Mouse (Mus musculus): Measurements from ENCODE around the gene Jade2. TPM values are rescaled to one million over a fixed set of nuclear protein-coding genes. Genes with fewer than 3 reads are reported as not detected.
"Not testable (repeated sequence)": the region's sequence is repeated elsewhere in the genome, so short reads cannot be mapped to it uniquely, and the experiment has no call there.

The Jade2 gene
- polyA plus RNA-seq, 1 experiment from 2014 or later = 1.0 TPM

GRCm38 (mm10) chr11:51800634-51801325, 56.7 kb downstream of the Jade2 start:
- WGBS (ENCODE audit: insufficient replicate concordance) = 42% methylated on average over 7 of the region's 8 CpGs
- DNase-seq (no peak), ATAC-seq (no peak)
- Histone ChIP-seq H3K9me3 (ENCODE audit: low read length) (no peaks in the 10 kb centered on the region), H3K27me3 (ENCODE audit: insufficient read depth, low read length) (no peaks in the 10 kb centered on the region), H3K4me3 (ENCODE audit: low read depth, low read length) (no peak overlapping the region), H3K9ac (replicated peaks) (peak overlapping the region; percentile 13; the same call in 1 of the 2 replicates), H3K27ac (ENCODE audit: low read depth) (no peak overlapping the region), H3K4me1 (ENCODE audit: insufficient read depth) (peaks cover 8% of the 10 kb centered on the region; the same call in 1 of the 2 replicates), H3K4me2 (ENCODE audit: low read depth, low read length) (0 out of 2 replicates have a peak overlapping the region, but pooled peaks have one; percentile 30), H3K36me3 (replicated peaks; ENCODE audit: insufficient read depth, low read length) (no peaks in the 10 kb centered on the region)
- TF ChIP-seq CTCF (IDR thresholded peaks at IDR 0.05; ENCODE audit: low read depth) (no peak), EP300 (IDR thresholded peaks at IDR 0.05; ENCODE audit: low read depth) (no peak)

DNA sequence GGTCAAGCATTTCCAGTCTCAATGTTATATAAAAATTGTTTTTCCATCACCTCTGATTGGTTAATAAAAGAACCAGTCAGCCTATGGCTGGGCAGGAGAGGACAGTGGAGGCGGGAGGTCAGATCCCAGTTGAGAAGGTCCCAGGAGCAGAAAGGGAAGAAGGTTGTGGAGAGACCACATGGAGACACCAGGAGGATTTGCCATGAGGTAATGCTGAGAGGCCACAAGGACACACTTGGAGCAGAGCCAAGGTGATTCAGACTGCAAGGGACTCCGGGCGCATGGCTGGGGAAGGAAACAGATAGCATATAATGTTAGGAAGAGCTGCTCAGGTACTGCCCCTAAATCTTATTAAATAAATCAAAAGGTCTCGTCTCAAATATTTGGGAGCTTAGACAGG, 61.2 kb downstream of the Jade2 start:
- no peaks in the 10 kb centered on the region for H3K27me3 ChIP-seq (ENCODE audit: insufficient read depth, low read length)
- DNase-seq (peak; percentile 58), ATAC-seq (peak; percentile 29; the same call in 1 of the 2 replicates)
- TF ChIP-seq CTCF (IDR thresholded peaks at IDR 0.05; ENCODE audit: low read depth) = no peak
- no peak for TF ChIP-seq EP300 (IDR thresholded peaks at IDR 0.05; ENCODE audit: low read depth)
- WGBS (ENCODE audit: insufficient replicate concordance) = 64% methylated on average over 4 of the region's 4 CpGs
- no peak overlapping the region for H3K27ac ChIP-seq (ENCODE audit: low read depth)
- H3K4me3 ChIP-seq (ENCODE audit: low read depth, low read length) = no peak overlapping the region
- no peak overlapping the region for H3K4me2 ChIP-seq (ENCODE audit: low read depth, low read length)
- no peak overlapping the region for H3K9ac ChIP-seq (replicated peaks)
- H3K36me3 ChIP-seq (replicated peaks; ENCODE audit: insufficient read depth, low read length) = peaks cover 12% of the 10 kb centered on the region; the same call in 1 of the 2 replicates
- peaks cover 4% of the 10 kb centered on the region; the same call in 1 of the 2 replicates for H3K4me1 ChIP-seq (ENCODE audit: insufficient read depth)
- H3K9me3 ChIP-seq (ENCODE audit: low read length) = no peaks in the 10 kb centered on the region

- 88% methylated on average over 7 of the region's 7 CpGs for WGBS (ENCODE audit: insufficient replicate concordance)
- H3K4me2 ChIP-seq (ENCODE audit: low read depth, low read length) = no peak overlapping the region
- H3K27me3 ChIP-seq (ENCODE audit: insufficient read depth, low read length) = no peaks in the 10 kb centered on the region
- no peak for DNase-seq
- TF ChIP-seq CTCF (IDR thresholded peaks at IDR 0.05; ENCODE audit: low read depth) = no peak
- TF ChIP-seq EP300 (IDR thresholded peaks at IDR 0.05; ENCODE audit: low read depth) = no peak
- no peaks in the 10 kb centered on the region for H3K4me1 ChIP-seq (ENCODE audit: insufficient read depth)
- H3K9ac ChIP-seq (replicated peaks) = no peak overlapping the region
- H3K4me3 ChIP-seq (ENCODE audit: low read depth, low read length) = no peak overlapping the region
- H3K9me3 ChIP-seq (ENCODE audit: low read length) = no peaks in the 10 kb centered on the region
- no peak for ATAC-seq
- H3K27ac ChIP-seq (ENCODE audit: low read depth) = no peak overlapping the region
- peaks cover 49% of the 10 kb centered on the region for H3K36me3 ChIP-seq (replicated peaks; ENCODE audit: insufficient read depth, low read length)
Measured at GRCm38 (mm10) chr11:51790662-51791061, 66.8 kb downstream of the Jade2 start.

DNA sequence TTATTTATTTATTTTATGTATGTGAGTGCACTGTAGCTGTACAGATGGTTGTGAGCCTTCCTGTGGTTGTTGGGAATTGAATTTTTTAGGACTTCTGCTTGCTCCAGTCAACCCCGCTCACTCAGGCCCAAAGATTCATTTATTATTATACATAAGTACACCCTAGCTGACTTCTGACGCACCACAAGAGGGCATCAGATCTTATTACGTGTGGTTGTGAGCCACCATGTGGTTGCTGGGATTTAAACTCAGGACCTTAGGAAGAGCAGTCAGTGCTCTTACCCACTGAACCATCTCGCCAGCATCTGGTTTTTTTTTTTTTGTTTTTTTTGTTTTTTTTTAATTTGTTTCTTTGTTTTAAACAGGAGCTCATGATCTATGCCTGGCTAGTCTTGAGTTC, 67.7 kb downstream of the Jade2 start:
- H3K9me3 ChIP-seq (ENCODE audit: low read length); ATAC-seq; H3K27ac ChIP-seq (ENCODE audit: low read depth); H3K4me3 ChIP-seq (ENCODE audit: low read depth, low read length); H3K9ac ChIP-seq (replicated peaks); DNase-seq; H3K27me3 ChIP-seq (ENCODE audit: insufficient read depth, low read length); H3K4me1 ChIP-seq (ENCODE audit: insufficient read depth); H3K4me2 ChIP-seq (ENCODE audit: low read depth, low read length): not testable (repeated sequence)
- H3K36me3 ChIP-seq (replicated peaks; ENCODE audit: insufficient read depth, low read length) = peaks cover 52% of the 10 kb centered on the region
- WGBS (ENCODE audit: insufficient replicate concordance) = 86% methylated on average over 4 of the region's 4 CpGs
- TF ChIP-seq CTCF (IDR thresholded peaks at IDR 0.05; ENCODE audit: low read depth) = peak; percentile 29

DNA sequence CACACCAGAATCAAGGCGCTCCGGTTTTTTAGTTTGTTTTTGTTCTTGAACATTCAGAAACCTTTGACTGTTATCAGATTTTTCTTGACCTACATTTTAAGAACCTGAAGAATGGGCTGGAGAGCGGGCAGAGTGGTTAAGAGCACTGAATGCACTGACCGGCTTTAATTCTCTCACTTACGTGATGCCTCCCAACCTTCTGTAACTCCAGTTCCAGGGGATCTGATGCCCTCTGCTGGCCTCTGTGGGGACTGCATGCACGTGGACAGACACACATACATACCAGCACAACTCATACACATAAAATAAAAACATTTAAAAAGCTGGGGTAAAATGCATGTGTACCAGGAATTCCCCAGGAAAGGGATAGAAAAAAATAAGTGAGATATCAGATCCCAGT, 71.5 kb downstream of the Jade2 start:
- ATAC-seq = no peak
- peak; percentile 84 for DNase-seq
- no peak overlapping the region for H3K9ac ChIP-seq (replicated peaks)
- H3K4me2 ChIP-seq (ENCODE audit: low read depth, low read length) = no peak overlapping the region
- peaks cover 61% of the 10 kb centered on the region for H3K36me3 ChIP-seq (replicated peaks; ENCODE audit: insufficient read depth, low read length)
- WGBS (ENCODE audit: insufficient replicate concordance) = 90% methylated on average over 6 of the region's 6 CpGs
- H3K27me3 ChIP-seq (ENCODE audit: insufficient read depth, low read length) = no peaks in the 10 kb centered on the region
- H3K9me3 ChIP-seq (ENCODE audit: low read length) = no peaks in the 10 kb centered on the region
- H3K4me1 ChIP-seq (ENCODE audit: insufficient read depth) = no peaks in the 10 kb centered on the region
- no peak overlapping the region for H3K27ac ChIP-seq (ENCODE audit: low read depth)
- TF ChIP-seq EP300 (IDR thresholded peaks at IDR 0.05; ENCODE audit: low read depth) = no peak
- peak; percentile 88 for TF ChIP-seq CTCF (IDR thresholded peaks at IDR 0.05; ENCODE audit: low read depth)
- H3K4me3 ChIP-seq (ENCODE audit: low read depth, low read length) = no peak overlapping the region

DNA sequence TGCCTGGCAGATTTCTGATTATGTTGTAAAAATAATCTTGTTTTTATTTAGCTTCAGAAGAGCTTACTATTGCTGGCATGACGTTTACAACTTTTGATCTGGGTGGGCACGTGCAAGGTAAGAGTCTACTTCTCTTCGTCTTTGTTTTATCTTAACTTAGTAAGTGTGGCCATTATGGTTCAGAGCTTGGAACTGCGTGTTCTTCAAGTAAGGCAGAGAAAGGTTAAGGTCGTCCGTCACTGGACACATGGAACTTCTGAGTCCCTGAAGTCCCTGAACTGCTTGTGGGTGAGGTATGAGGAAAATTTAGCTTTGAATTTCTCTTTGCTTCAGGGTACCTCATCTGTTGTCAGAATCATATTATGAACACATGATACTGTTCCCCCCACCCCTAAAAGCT, 74.7 kb downstream of the Jade2 start:
- Histone ChIP-seq H3K9ac (replicated peaks) (no peak overlapping the region), H3K36me3 (replicated peaks; ENCODE audit: insufficient read depth, low read length) (peaks cover 62% of the 10 kb centered on the region), H3K27ac (ENCODE audit: low read depth) (no peak overlapping the region), H3K4me2 (ENCODE audit: low read depth, low read length) (no peak overlapping the region), H3K27me3 (ENCODE audit: insufficient read depth, low read length) (no peaks in the 10 kb centered on the region), H3K4me3 (ENCODE audit: low read depth, low read length) (no peak overlapping the region), H3K9me3 (ENCODE audit: low read length) (no peaks in the 10 kb centered on the region), H3K4me1 (ENCODE audit: insufficient read depth) (no peaks in the 10 kb centered on the region)
- 87% methylated on average over 6 of the region's 6 CpGs for WGBS (ENCODE audit: insufficient replicate concordance)
- DNase-seq = no peak
- ATAC-seq = no peak
- no peak for TF ChIP-seq EP300 (IDR thresholded peaks at IDR 0.05; ENCODE audit: low read depth)
- no peak for TF ChIP-seq CTCF (IDR thresholded peaks at IDR 0.05; ENCODE audit: low read depth)
